Mouse (Mus musculus) gonadal fat pad, adult 2 months (tissue): ENCODE results near the gene Gpr137b. TPM values are rescaled to one million over a fixed set of nuclear protein-coding genes. Genes with fewer than 3 reads are reported as not detected.
"Not testable (repeated sequence)": the region's sequence is repeated elsewhere in the genome, so short reads cannot be mapped to it uniquely, and the experiment has no call there.

ENCODE experiments used
- DNase-seq: peaks from one replicate; pipeline ENCODE4 v3.0.0-alpha.2; 2012; ENCODE audit warnings: low read depth
- polyA plus RNA-seq: library from polyadenylated mRNA; depleted of rRNA; stranded (reverse); fragments of >200 nt; gene quantifications from 2 replicates; pipeline ENCODE4 v1.2.3, GENCODE M21; 2012; rRNA removed

Gpr137b gene
- polyA plus RNA-seq, result 30.9 and 45.6 TPM in 2 replicates

- DNase-seq, result not testable (repeated sequence)
Observed at GRCm38 (mm10) chr13:13393228-13394095, at the start of gene Gpr137b. Gpr137b (minus strand) TSS chr13:13394014.

GRCm38 (mm10) chr13:13438112-13438953 lies 44.5 kb upstream of the Gpr137b start:
- not testable (repeated sequence) for DNase-seq

GRCm38 (mm10) chr13:13437460-13438015 lies 43.7 kb upstream of the Gpr137b start, which contains the start of gene Nid1:
Nid1 (plus strand) TSS chr13:13437551.
- DNase-seq, result not testable (repeated sequence)

- DNase-seq, result not testable (repeated sequence)
Observed at GRCm38 (mm10) chr13:13436161-13436560, 42.3 kb upstream of the Gpr137b start.

- DNase-seq, result not testable (repeated sequence)
Observed at GRCm38 (mm10) chr13:13423301-13423700, 29.5 kb upstream of the Gpr137b start.

- DNase-seq, result not testable (repeated sequence)
Observed at GRCm38 (mm10) chr13:13418859-13419258, 25.0 kb upstream of the Gpr137b start.

GRCm38 (mm10) chr13:13416007-13416337 lies 22.2 kb upstream of the Gpr137b start:
- DNase-seq, result not testable (repeated sequence)

GRCm38 (mm10) chr13:13415120-13416006 lies 21.5 kb upstream of the Gpr137b start:
- not testable (repeated sequence) for DNase-seq

GRCm38 (mm10) chr13:13414206-13414605 lies 20.4 kb upstream of the Gpr137b start:
- no peak for DNase-seq

- not testable (repeated sequence) for DNase-seq
Observed at GRCm38 (mm10) chr13:13405511-13405910, 11.7 kb upstream of the Gpr137b start.

- not testable (repeated sequence) for DNase-seq
Observed at GRCm38 (mm10) chr13:13404517-13405155, 10.8 kb upstream of the Gpr137b start.

GRCm38 (mm10) chr13:13403839-13404238 lies 10.0 kb upstream of the Gpr137b start:
- not testable (repeated sequence) for DNase-seq

- not testable (repeated sequence) for DNase-seq
Observed at GRCm38 (mm10) chr13:13403366-13403765, 9.6 kb upstream of the Gpr137b start.

GRCm38 (mm10) chr13:13402818-13403217 lies 9.0 kb upstream of the Gpr137b start:
- DNase-seq, result not testable (repeated sequence)

- DNase-seq, result not testable (repeated sequence)
Observed at GRCm38 (mm10) chr13:13400851-13401250, 7.0 kb upstream of the Gpr137b start.

- not testable (repeated sequence) for DNase-seq
Observed at GRCm38 (mm10) chr13:13394096-13394395, 232 bp upstream of the Gpr137b start.

GRCm38 (mm10) chr13:13378168-13378859 lies 15.5 kb downstream of the Gpr137b start:
- DNase-seq, result not testable (repeated sequence)

- DNase-seq, result no peak
Observed at GRCm38 (mm10) chr13:13377180-13377579, 16.6 kb downstream of the Gpr137b start.

- not testable (repeated sequence) for DNase-seq
Observed at GRCm38 (mm10) chr13:13373965-13374364, 19.8 kb downstream of the Gpr137b start.

- DNase-seq, result not testable (repeated sequence)
Observed at GRCm38 (mm10) chr13:13371436-13371835, 22.4 kb downstream of the Gpr137b start.
